Mouse (Mus musculus) forebrain, embryonic 10.5 days (tissue): ENCODE results near the gene Ifnl2. TPM values are rescaled to one million over a fixed set of nuclear protein-coding genes. Genes with fewer than 3 reads are reported as not detected.
A peak's percentile ranks its signal among the peaks of the same experiment; 100 is the strongest.

Source experiments
- DNase-seq: peaks from one replicate; pipeline ENCODE4 v3.0.0-alpha.2; 2017; ENCODE audit warnings: low spot score; ENCODE audit errors: extremely low spot score
- H3K27ac ChIP-seq: fragments of 300-500 bp; sonication (generic); 2 replicates; pipeline ENCODE4 v1.5.1; 2016; ENCODE audit warnings: mild to moderate bottlenecking
- H3K27me3 ChIP-seq: fragments of 300-500 bp; sonication (generic); 2 replicates; pipeline ENCODE4 v1.6.1; 2016; ENCODE audit warnings: mild to moderate bottlenecking; ENCODE audit not compliant: poor library complexity, severe bottlenecking
- H3K36me3 ChIP-seq: fragments of 300-500 bp; sonication (generic); replicated peaks from 2 replicates; pipeline ENCODE4 v1.6.1; 2016; ENCODE audit warnings: mild to moderate bottlenecking, moderate library complexity
- H3K4me1 ChIP-seq: fragments of 300-500 bp; sonication (generic); 2 replicates; pipeline ENCODE4 v1.6.1; 2016
- H3K4me3 ChIP-seq: fragments of 300-500 bp; sonication (generic); 2 replicates; pipeline ENCODE4 v1.5.1; 2016; ENCODE audit warnings: mild to moderate bottlenecking, moderate library complexity
- H3K9me3 ChIP-seq: fragments of 300-500 bp; sonication (generic); 2 replicates; pipeline ENCODE4 v1.6.1; 2016; ENCODE audit warnings: mild to moderate bottlenecking, moderate library complexity
- WGBS: fragments of 180-500 bp; shearing (Covaris S2); methylation state at CpG from one replicate; pipeline ENCODE4 v1.1.7; 2016; 5-methylcytosine and 5-hydroxymethylcytosine counted together
- polyA plus RNA-seq: library from polyadenylated mRNA; unstranded; fragments of >200 nt; fragmentation: Nextera tagmentation; extraction: Ambion mirVana; gene quantifications from 2 replicates; pipeline ENCODE4 v1.2.1, GENCODE M21; 2016

Ifnl2 gene
- polyA plus RNA-seq, 1 experiment from 2014 or later, result not detected

GRCm38 (mm10) chr7:28482854-28483253, 27.4 kb downstream of the Ifnl2 start:
- H3K27ac ChIP-seq, result no peak overlapping the region
- H3K27me3 ChIP-seq, result peaks cover 16% of the 10 kb centered on the region
- 87% methylated on average over 11 of the region's 11 CpGs for WGBS
- no peaks in the 10 kb centered on the region for H3K9me3 ChIP-seq
- H3K36me3 ChIP-seq, result no peaks in the 10 kb centered on the region
- DNase-seq, result no peak
- H3K4me3 ChIP-seq, result no peak overlapping the region
- peaks cover 17% of the 10 kb centered on the region for H3K4me1 ChIP-seq

- Histone ChIP-seq H3K27me3 (no peaks in the 10 kb centered on the region), H3K36me3 (no peaks in the 10 kb centered on the region), H3K4me3 (no peak overlapping the region), H3K4me1 (peaks cover 6% of the 10 kb centered on the region), H3K27ac (no peak overlapping the region), H3K9me3 (no peaks in the 10 kb centered on the region)
- WGBS, result 9% methylated on average over 8 of the region's 8 CpGs
- peak; percentile 31 for DNase-seq
Observed at GRCm38 (mm10) chr7:28478854-28479253, 31.4 kb downstream of the Ifnl2 start.

- Histone ChIP-seq H3K4me3 (no peak overlapping the region), H3K9me3 (no peaks in the 10 kb centered on the region), H3K36me3 (no peaks in the 10 kb centered on the region), H3K27ac (no peak overlapping the region), H3K4me1 (peaks cover 6% of the 10 kb centered on the region; the same call in 1 of the 2 replicates), H3K27me3 (no peaks in the 10 kb centered on the region)
- no peak for DNase-seq
- WGBS, result 87% methylated on average over 5 of the region's 5 CpGs
Observed at GRCm38 (mm10) chr7:28477363-28477762, 32.9 kb downstream of the Ifnl2 start.

GRCm38 (mm10) chr7:28476191-28476590, 34.1 kb downstream of the Ifnl2 start:
- no peak overlapping the region for H3K27ac ChIP-seq
- H3K27me3 ChIP-seq, result no peaks in the 10 kb centered on the region
- H3K9me3 ChIP-seq, result no peaks in the 10 kb centered on the region
- peaks cover 6% of the 10 kb centered on the region; the same call in 1 of the 2 replicates for H3K4me1 ChIP-seq
- H3K4me3 ChIP-seq, result no peak overlapping the region
- no peaks in the 10 kb centered on the region for H3K36me3 ChIP-seq
- WGBS, result 89% methylated on average over 6 of the region's 6 CpGs
- DNase-seq, result no peak

GRCm38 (mm10) chr7:28467213-28467751, 43.0 kb downstream of the Ifnl2 start:
- Histone ChIP-seq H3K27me3 (peaks cover 46% of the 10 kb centered on the region), H3K4me1 (peaks cover 33% of the 10 kb centered on the region), H3K9me3 (no peaks in the 10 kb centered on the region; the same call in 1 of the 2 replicates), H3K4me3 (peak overlapping the region; percentile 62), H3K27ac (peak overlapping the region; percentile 85), H3K36me3 (peaks cover 33% of the 10 kb centered on the region)
- 1% methylated on average over 62 of the region's 63 CpGs for WGBS
- DNase-seq, result peak; percentile 69

GRCm38 (mm10) chr7:28466721-28467212, 43.5 kb downstream of the Ifnl2 start:
- WGBS, result 18% methylated on average over 40 of the region's 40 CpGs
- DNase-seq, result no peak
- Histone ChIP-seq H3K27ac (peak overlapping the region; percentile 85), H3K4me3 (peak overlapping the region; percentile 62), H3K36me3 (peaks cover 38% of the 10 kb centered on the region), H3K27me3 (peaks cover 46% of the 10 kb centered on the region), H3K4me1 (peaks cover 33% of the 10 kb centered on the region), H3K9me3 (no peaks in the 10 kb centered on the region; the same call in 1 of the 2 replicates)

GRCm38 (mm10) chr7:28464416-28465212, 45.6 kb downstream of the Ifnl2 start:
- Histone ChIP-seq H3K9me3 (peaks cover 2% of the 10 kb centered on the region; the same call in 1 of the 2 replicates), H3K27ac (no peak overlapping the region), H3K4me3 (no peak overlapping the region), H3K4me1 (peaks cover 33% of the 10 kb centered on the region), H3K27me3 (peaks cover 46% of the 10 kb centered on the region), H3K36me3 (peaks cover 60% of the 10 kb centered on the region)
- no peak for DNase-seq
- WGBS, result 66% methylated on average over 10 of the region's 10 CpGs

GRCm38 (mm10) chr7:28462769-28463168, 47.5 kb downstream of the Ifnl2 start:
- peaks cover 78% of the 10 kb centered on the region for H3K36me3 ChIP-seq

GRCm38 (mm10) chr7:28460361-28460760, 49.9 kb downstream of the Ifnl2 start:
- Histone ChIP-seq H3K27me3 (peaks cover 8% of the 10 kb centered on the region; the same call in 1 of the 2 replicates), H3K4me3 (no peak overlapping the region), H3K4me1 (peaks cover 14% of the 10 kb centered on the region), H3K36me3 (peaks cover 94% of the 10 kb centered on the region), H3K9me3 (peaks cover 7% of the 10 kb centered on the region; the same call in 1 of the 2 replicates), H3K27ac (no peak overlapping the region)
- DNase-seq, result no peak
- 89% methylated on average over 5 of the region's 5 CpGs for WGBS

More at GRCm38 (mm10) chr7:28462769-28463168, 47.5 kb downstream of the Ifnl2 start:
- no peak for DNase-seq
- Histone ChIP-seq H3K27me3 (peaks cover 32% of the 10 kb centered on the region), H3K4me1 (peaks cover 29% of the 10 kb centered on the region), H3K4me3 (no peak overlapping the region), H3K9me3 (peaks cover 7% of the 10 kb centered on the region; the same call in 1 of the 2 replicates), H3K27ac (no peak overlapping the region)
- 95% methylated on average over 2 of the region's 2 CpGs for WGBS

Other genes starting within 250 kb of the Ifnl2 start
- 1.4 and 1.7 TPM in 2 replicates for gene Eid2, start 242.6 kb downstream of the Ifnl2 start, polyA plus RNA-seq
- 9.6 and 9.7 TPM in 2 replicates for gene Eid2b, start 232.7 kb downstream of the Ifnl2 start, polyA plus RNA-seq
- 0.50 and 0.66 TPM in 2 replicates for gene Selenov, start 219.3 kb downstream of the Ifnl2 start, polyA plus RNA-seq
- 13.4 and 13.7 TPM in 2 replicates for gene Dll3, start 208.2 kb downstream of the Ifnl2 start, polyA plus RNA-seq
- 238 and 253 TPM in 2 replicates for gene Timm50, start 198.4 kb downstream of the Ifnl2 start, polyA plus RNA-seq
- gene Supt5, start 171.7 kb downstream of the Ifnl2 start, polyA plus RNA-seq, result 118 and 120 TPM in 2 replicates
- gene Rps16, start 159.8 kb downstream of the Ifnl2 start, polyA plus RNA-seq, result 939 and 976 TPM in 2 replicates
- gene Plekhg2, start 137.9 kb downstream of the Ifnl2 start, polyA plus RNA-seq, result 75.5 and 84.4 TPM in 2 replicates
- gene Zfp36, start 130.2 kb downstream of the Ifnl2 start, polyA plus RNA-seq, result 4.5 TPM in 2 replicates
- gene Med29, start 117.7 kb downstream of the Ifnl2 start, polyA plus RNA-seq, result 60.3 and 60.6 TPM in 2 replicates
- 82.3 and 95.9 TPM in 2 replicates for gene Paf1, start 117.5 kb downstream of the Ifnl2 start, polyA plus RNA-seq
- gene Gmfg, start 73.0 kb downstream of the Ifnl2 start, polyA plus RNA-seq, result 8.0 and 8.3 TPM in 2 replicates
- gene Lrfn1, start 58.5 kb downstream of the Ifnl2 start, polyA plus RNA-seq, result 3.0 and 3.4 TPM in 2 replicates
- gene Ifnl3, start 12.4 kb upstream of the Ifnl2 start, polyA plus RNA-seq, result not detected in 2 replicates
- gene Sycn, start 30.4 kb upstream of the Ifnl2 start, polyA plus RNA-seq, result not detected in 2 replicates
- not detected in 2 replicates for gene Nccrp1, start 36.8 kb upstream of the Ifnl2 start, polyA plus RNA-seq
- gene Samd4b, start 87.7 kb upstream of the Ifnl2 start, polyA plus RNA-seq, result 29.9 and 30.7 TPM in 2 replicates
- gene Pak4, start 87.7 kb upstream of the Ifnl2 start, polyA plus RNA-seq, result 66.0 and 69.9 TPM in 2 replicates
- gene Acp7, start 120.9 kb upstream of the Ifnl2 start, polyA plus RNA-seq, result not detected in 2 replicates
- gene Fbxo27, start 182.4 kb upstream of the Ifnl2 start, polyA plus RNA-seq, result 6.2 and 6.4 TPM in 2 replicates
- gene Fbxo17, start 206.3 kb upstream of the Ifnl2 start, polyA plus RNA-seq, result 10.7 and 13.9 TPM in 2 replicates
- gene Mrps12, start 231.4 kb upstream of the Ifnl2 start, polyA plus RNA-seq, result 156 and 161 TPM in 2 replicates
- 40.7 and 43.4 TPM in 2 replicates for gene Sars2, start 231.5 kb upstream of the Ifnl2 start, polyA plus RNA-seq
- not detected in 2 replicates for gene Ccer2, start 245.7 kb upstream of the Ifnl2 start, polyA plus RNA-seq